Mouse (Mus musculus): Measurements from ENCODE around the gene Lasp1.

DNA sequence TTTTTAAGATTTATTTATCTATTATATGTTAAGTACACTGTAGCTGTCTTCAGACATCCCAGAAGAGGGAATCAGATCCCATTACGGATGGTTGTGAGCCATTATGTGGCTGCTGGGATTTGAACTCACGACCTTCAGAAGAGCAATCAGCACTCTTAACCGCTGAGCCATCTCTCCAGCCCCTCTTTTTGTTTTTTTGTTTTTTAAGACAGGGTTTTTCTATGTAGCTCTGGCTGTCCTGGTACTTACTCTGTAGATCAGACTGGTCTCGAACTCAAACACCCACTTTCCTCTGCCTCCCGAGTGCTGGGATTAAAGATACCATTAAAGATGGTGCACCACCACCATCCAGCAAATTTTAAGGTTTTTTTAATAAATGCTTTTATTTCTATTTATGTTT is 66.6 kb downstream of the Lasp1 start:
- TF ChIP-seq E2F4 (IDR thresholded peaks at IDR 0.05; ENCODE audit: insufficient replicate concordance, low read depth, low read length) = no peak
- no peak for TF ChIP-seq POLR2A (IDR thresholded peaks at IDR 0.05; ENCODE audit: low read depth, low read length)
- no peak for TF ChIP-seq POLR2AphosphoS2 (IDR thresholded peaks at IDR 0.05; ENCODE audit: low read depth, low read length)
- TF ChIP-seq CTCF (conservative IDR thresholded peaks at IDR 0.05 in 1 of 2, IDR thresholded peaks at IDR 0.05 in 1 of 2; ENCODE audit: low read depth in 2 of 2, low read length in 2 of 2) = no peak
- TF ChIP-seq MXI1 (IDR thresholded peaks at IDR 0.05; ENCODE audit: low read depth, low read length) = no peak
- TF ChIP-seq ELF1 (IDR thresholded peaks at IDR 0.05; ENCODE audit: low read depth, low read length) = no peak
- no peak for TF ChIP-seq SIN3A (IDR thresholded peaks at IDR 0.05; ENCODE audit: low read length)
- TF ChIP-seq EP300 (IDR thresholded peaks at IDR 0.05; ENCODE audit: low read length) = no peak

All from CH12.LX (cell line).